Mouse (Mus musculus): ENCODE measurements around the gene Hist2h3c2. TPM values are rescaled to one million over a fixed set of nuclear protein-coding genes. Genes with fewer than 3 reads are reported as not detected.
"Not testable (repeated sequence)": the region's sequence is repeated elsewhere in the genome, so short reads cannot be mapped to it uniquely, and the experiment has no call there.

Gene Hist2h3c2
- polyA plus RNA-seq, 1 experiment from 2014 or later = 9.1 TPM

DNA sequence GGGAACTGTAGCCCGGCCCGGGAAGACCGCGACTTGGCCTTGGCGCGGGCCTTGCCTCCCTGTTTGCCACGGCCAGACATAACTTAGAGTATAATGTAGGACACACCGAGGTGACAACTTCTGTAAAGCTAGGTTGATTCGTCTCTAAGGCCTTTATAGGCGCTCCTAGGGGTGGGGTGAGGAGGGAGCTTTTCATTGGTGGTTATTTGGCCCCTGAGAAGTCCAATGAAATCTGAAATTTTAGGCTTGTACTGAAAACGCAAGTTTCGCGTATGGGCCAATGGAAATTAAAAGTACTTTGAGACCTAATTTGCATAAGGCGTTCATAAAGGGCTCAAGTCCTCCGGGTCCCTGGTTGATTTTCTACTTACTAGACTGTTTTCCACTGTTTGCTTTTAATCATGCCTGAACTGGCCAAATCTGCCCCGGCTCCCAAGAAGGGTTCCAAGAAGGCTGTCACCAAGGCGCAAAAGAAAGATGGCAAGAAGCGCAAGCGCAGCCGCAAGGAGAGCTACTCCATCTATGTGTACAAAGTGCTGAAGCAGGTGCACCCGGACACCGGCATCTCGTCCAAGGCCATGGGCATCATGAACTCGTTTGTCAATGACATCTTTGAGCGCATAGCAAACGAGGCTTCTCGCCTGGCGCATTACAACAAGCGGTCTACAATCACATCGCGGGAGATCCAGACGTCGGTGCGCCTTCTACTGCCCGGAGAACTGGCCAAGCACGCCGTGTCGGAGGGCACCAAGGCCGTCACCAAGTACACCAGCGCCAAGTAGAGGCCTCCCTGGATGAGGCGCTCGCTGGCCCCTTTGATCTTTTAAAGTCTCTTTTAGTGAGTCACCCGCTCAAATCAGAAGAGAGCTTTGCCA lies 17.9 kb downstream of the Hist2h3c2 start, which contains the start of the genes Hist2h2ac and Hist2h2be:
Gene Hist2h2ac (minus strand): TSS at position 116 of the 875 bp plus-strand sequence.
Gene Hist2h2be (plus strand): TSS at position 355 of the 875 bp plus-strand sequence.
- Histone ChIP-seq H3K36me3 (ENCODE audit: control insufficient read depth, insufficient read depth, low read length) (no peaks in the 10 kb centered on the region), H3K4me2 (ENCODE audit: low read length) (peak within 1 kb of the TSS; percentile 63), H3K27ac (ENCODE audit: low read depth, low read length) (peak within 1 kb of the TSS; percentile 97), H3K4me3 (ENCODE audit: low read depth, low read length) (peak within 1 kb of the TSS; percentile 59), H3K9me3 (replicated peaks; ENCODE audit: control insufficient read depth, low read length) (no peaks in the 10 kb centered on the region), H3K27me3 (replicated peaks; ENCODE audit: control insufficient read depth, insufficient read depth, low read length) (no peaks in the 10 kb centered on the region), H3K9ac (ENCODE audit: low read length) (peak within 1 kb of the TSS; percentile 83), H3K4me1 (ENCODE audit: control insufficient read depth, insufficient read depth, low read length) (peaks cover 26% of the 10 kb centered on the region)
- peak; percentile 81 for ATAC-seq
- 0% methylated on average over 43 of the region's 43 CpGs for WGBS
- peak; percentile 96 for DNase-seq (ENCODE audit: low spot score)

DNA sequence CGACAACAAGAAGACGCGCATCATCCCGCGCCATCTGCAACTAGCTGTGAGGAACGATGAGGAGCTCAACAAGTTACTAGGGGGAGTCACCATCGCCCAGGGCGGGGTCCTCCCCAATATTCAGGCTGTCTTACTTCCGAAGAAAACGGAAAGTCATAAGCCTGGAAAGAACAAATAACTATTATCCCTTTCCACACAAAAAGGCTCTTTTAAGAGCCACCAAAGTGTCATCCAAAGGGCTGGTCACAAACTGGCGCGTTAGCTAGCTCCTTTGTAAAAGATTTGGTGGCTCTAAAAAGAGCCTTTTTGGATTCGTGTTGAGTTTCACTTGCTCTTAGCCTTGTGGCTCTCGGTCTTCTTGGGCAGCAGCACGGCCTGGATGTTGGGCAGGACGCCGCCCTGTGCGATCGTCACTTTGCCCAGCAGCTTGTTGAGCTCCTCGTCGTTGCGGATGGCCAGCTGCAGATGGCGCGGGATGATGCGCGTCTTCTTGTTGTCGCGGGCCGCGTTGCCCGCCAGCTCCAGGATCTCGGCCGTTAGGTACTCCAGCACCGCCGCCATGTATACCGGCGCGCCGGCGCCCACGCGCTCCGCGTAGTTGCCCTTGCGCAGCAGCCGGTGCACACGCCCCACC lies 18.7 kb downstream of the Hist2h3c2 start:
- not testable (repeated sequence) for H3K27me3 ChIP-seq (replicated peaks; ENCODE audit: control insufficient read depth, insufficient read depth, low read length); DNase-seq (ENCODE audit: low spot score); H3K36me3 ChIP-seq (ENCODE audit: control insufficient read depth, insufficient read depth, low read length); ATAC-seq; H3K9me3 ChIP-seq (replicated peaks; ENCODE audit: control insufficient read depth, low read length)
- peak overlapping the region; percentile 83 for H3K9ac ChIP-seq (ENCODE audit: low read length)
- H3K4me3 ChIP-seq (ENCODE audit: low read depth, low read length) = peak overlapping the region; percentile 59
- peak overlapping the region; percentile 97 for H3K27ac ChIP-seq (ENCODE audit: low read depth, low read length)
- under 1% methylated on average over 26 of the region's 47 CpGs for WGBS
- H3K4me1 ChIP-seq (ENCODE audit: control insufficient read depth, insufficient read depth, low read length) = peaks cover 23% of the 10 kb centered on the region
- peak overlapping the region; percentile 63 for H3K4me2 ChIP-seq (ENCODE audit: low read length)

DNA sequence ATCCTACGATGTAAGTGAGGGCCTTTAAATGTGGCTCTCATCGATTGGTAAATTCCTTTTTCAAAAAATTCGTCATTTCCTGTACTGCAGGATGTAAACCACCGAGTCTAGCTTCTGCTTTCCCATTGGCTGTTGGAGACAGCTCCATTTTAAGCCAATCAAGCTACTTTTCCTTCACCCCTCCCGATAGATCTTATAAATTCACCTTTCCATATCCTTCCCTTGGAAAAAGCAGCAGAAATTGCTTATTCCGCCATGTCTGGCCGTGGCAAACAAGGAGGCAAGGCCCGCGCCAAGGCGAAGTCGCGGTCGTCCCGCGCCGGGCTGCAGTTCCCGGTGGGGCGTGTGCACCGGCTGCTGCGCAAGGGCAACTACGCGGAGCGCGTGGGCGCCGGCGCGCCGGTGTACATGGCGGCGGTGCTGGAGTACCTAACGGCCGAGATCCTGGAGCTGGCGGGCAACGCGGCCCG lies 19.2 kb downstream of the Hist2h3c2 start, which contains the start of the genes Bola1 and Hist2h2ab:
Gene Bola1 (minus strand): TSS at position 49 of the 470 bp plus-strand sequence.
Gene Hist2h2ab (plus strand): TSS at position 205 of the 470 bp plus-strand sequence.
- no peaks in the 10 kb centered on the region for H3K27me3 ChIP-seq (replicated peaks; ENCODE audit: control insufficient read depth, insufficient read depth, low read length)
- H3K4me1 ChIP-seq (ENCODE audit: control insufficient read depth, insufficient read depth, low read length) = peaks cover 21% of the 10 kb centered on the region
- peak within 1 kb of the TSS; percentile 83 for H3K9ac ChIP-seq (ENCODE audit: low read length)
- DNase-seq (ENCODE audit: low spot score) (peak; percentile 97), ATAC-seq (peak; percentile 91)
- peak within 1 kb of the TSS; percentile 63 for H3K4me2 ChIP-seq (ENCODE audit: low read length)
- whole genome bisulfite sequencing = under 1% methylated on average over 37 of the region's 37 CpGs
- H3K9me3 ChIP-seq (replicated peaks; ENCODE audit: control insufficient read depth, low read length) = no peaks in the 10 kb centered on the region
- H3K36me3 ChIP-seq (ENCODE audit: control insufficient read depth, insufficient read depth, low read length) = no peaks in the 10 kb centered on the region
- H3K4me3 ChIP-seq (ENCODE audit: low read depth, low read length) = peak within 1 kb of the TSS; percentile 59
- H3K27ac ChIP-seq (ENCODE audit: low read depth, low read length) = peak within 1 kb of the TSS; percentile 97

DNA sequence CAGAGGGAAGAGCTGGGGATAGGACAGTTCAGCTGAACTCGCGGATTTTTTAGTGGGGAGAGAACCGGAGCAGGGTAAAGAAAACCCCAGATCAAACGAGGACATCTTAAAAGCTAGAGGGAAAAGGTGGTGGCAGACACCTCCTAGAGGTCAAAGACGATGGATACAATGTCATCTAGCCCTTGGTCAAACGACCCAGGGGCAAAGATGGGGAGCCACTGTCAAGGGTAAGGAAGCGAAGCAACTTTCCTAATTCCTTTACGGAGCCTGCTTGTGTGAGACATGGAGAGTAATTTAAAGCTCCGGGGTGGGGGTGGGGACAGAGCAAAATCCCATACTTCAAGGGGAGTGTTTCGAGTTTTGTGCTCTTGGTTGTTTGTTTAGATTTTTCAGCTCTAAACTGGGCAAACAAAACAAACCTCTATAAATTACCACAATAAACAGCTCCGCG lies 19.7 kb downstream of the Hist2h3c2 start:
- H3K4me2 ChIP-seq (ENCODE audit: low read length) = peak overlapping the region; percentile 63
- under 1% methylated on average over 12 of the region's 12 CpGs for WGBS
- peak overlapping the region; percentile 97 for H3K27ac ChIP-seq (ENCODE audit: low read depth, low read length)
- H3K9me3 ChIP-seq (replicated peaks; ENCODE audit: control insufficient read depth, low read length) = no peaks in the 10 kb centered on the region
- peaks cover 21% of the 10 kb centered on the region for H3K4me1 ChIP-seq (ENCODE audit: control insufficient read depth, insufficient read depth, low read length)
- H3K9ac ChIP-seq (ENCODE audit: low read length) = peak overlapping the region; percentile 83
- H3K36me3 ChIP-seq (ENCODE audit: control insufficient read depth, insufficient read depth, low read length) = no peaks in the 10 kb centered on the region
- peak; percentile 30 for ATAC-seq
- peak overlapping the region; percentile 59 for H3K4me3 ChIP-seq (ENCODE audit: low read depth, low read length)
- H3K27me3 ChIP-seq (replicated peaks; ENCODE audit: control insufficient read depth, insufficient read depth, low read length) = no peaks in the 10 kb centered on the region
- DNase-seq (ENCODE audit: low spot score) = no peak

DNA sequence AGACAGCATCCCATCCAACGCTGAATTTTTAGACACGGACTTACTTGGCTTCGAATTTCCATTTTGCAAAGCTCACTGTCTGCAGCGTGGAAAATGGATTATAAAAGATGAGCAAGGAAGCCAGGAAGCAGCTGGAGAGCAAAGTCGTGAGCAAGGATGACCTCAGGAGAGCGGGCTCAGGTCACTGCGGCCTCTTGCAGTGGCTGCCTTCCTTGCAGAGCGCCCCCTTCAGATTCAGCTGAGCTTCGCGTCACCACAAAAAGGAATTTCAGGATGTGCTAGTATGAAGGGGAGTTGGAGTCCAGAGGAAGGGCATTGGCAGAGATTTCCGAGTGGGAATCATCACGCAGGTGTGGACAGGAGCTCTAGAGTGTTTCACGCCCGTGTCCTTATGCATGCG lies 29.7 kb downstream of the Hist2h3c2 start:
- Histone ChIP-seq H3K27me3 (replicated peaks; ENCODE audit: control insufficient read depth, insufficient read depth, low read length) (no peaks in the 10 kb centered on the region; the same call in 1 of the 2 replicates), H3K9ac (ENCODE audit: low read length) (no peak overlapping the region), H3K36me3 (ENCODE audit: control insufficient read depth, insufficient read depth, low read length) (no peaks in the 10 kb centered on the region), H3K4me3 (ENCODE audit: low read depth, low read length) (no peak overlapping the region), H3K9me3 (replicated peaks; ENCODE audit: control insufficient read depth, low read length) (no peaks in the 10 kb centered on the region), H3K27ac (ENCODE audit: low read depth, low read length) (no peak overlapping the region), H3K4me1 (ENCODE audit: control insufficient read depth, insufficient read depth, low read length) (no peaks in the 10 kb centered on the region), H3K4me2 (ENCODE audit: low read length) (no peak overlapping the region)
- ATAC-seq = no peak
- no peak for DNase-seq (ENCODE audit: low spot score)
- 27% methylated on average over 15 of the region's 15 CpGs for WGBS

DNA sequence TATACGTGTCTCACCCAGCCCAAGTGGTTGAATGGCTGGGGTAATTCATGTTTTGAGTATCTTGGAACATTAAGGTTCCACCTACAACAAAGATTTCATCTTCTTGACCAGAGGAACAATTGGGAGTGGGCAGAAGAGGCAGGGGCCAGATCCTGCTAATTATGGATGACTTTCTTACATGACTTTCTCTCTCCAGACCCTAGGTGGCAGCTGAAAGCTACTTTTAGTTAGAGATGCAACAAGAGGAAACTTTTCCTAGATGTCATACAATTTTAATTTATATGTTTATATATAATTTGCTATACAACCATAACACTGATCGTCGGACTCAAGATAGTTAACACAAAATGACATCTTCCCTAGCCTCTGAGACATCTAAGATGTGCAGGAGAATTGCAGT lies 31.1 kb downstream of the Hist2h3c2 start:
- Histone ChIP-seq H3K27ac (ENCODE audit: low read depth, low read length) (no peak overlapping the region), H3K4me3 (ENCODE audit: low read depth, low read length) (no peak overlapping the region), H3K4me2 (ENCODE audit: low read length) (no peak overlapping the region), H3K27me3 (replicated peaks; ENCODE audit: control insufficient read depth, insufficient read depth, low read length) (no peaks in the 10 kb centered on the region; the same call in 1 of the 2 replicates), H3K9me3 (replicated peaks; ENCODE audit: control insufficient read depth, low read length) (no peaks in the 10 kb centered on the region), H3K36me3 (ENCODE audit: control insufficient read depth, insufficient read depth, low read length) (no peaks in the 10 kb centered on the region), H3K4me1 (ENCODE audit: control insufficient read depth, insufficient read depth, low read length) (no peaks in the 10 kb centered on the region), H3K9ac (ENCODE audit: low read length) (no peak overlapping the region)
- DNase-seq (ENCODE audit: low spot score) (no peak), ATAC-seq (no peak)
- WGBS = 87% methylated on average over 3 of the region's 3 CpGs

DNA sequence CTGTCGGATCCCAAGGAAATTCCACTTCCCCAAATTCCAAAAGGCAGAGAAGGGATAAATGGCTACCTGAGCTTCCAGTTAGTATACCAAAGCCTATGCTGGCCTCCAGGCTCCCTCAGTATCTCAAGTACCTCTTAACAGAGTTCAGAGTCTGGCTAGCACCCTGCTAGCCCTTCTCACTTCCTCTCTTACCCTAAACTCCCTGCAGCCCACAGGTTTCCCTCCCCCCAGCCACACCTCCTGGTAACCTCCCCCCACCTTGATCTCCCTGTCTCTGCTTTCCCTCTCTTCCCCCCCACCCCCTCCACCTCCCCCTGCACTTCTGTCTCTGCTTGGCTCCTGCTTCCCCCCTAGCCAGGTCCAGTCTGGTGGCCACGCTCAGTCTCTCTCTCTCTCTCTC lies 39.2 kb downstream of the Hist2h3c2 start:
- Histone ChIP-seq H3K9me3 (replicated peaks; ENCODE audit: control insufficient read depth, low read length) (no peaks in the 10 kb centered on the region), H3K4me3 (ENCODE audit: low read depth, low read length) (no peak overlapping the region), H3K4me1 (ENCODE audit: control insufficient read depth, insufficient read depth, low read length) (peaks cover 7% of the 10 kb centered on the region; the same call in 1 of the 2 replicates), H3K4me2 (ENCODE audit: low read length) (no peak overlapping the region), H3K36me3 (ENCODE audit: control insufficient read depth, insufficient read depth, low read length) (no peaks in the 10 kb centered on the region), H3K27ac (ENCODE audit: low read depth, low read length) (no peak overlapping the region), H3K9ac (ENCODE audit: low read length) (no peak overlapping the region), H3K27me3 (replicated peaks; ENCODE audit: control insufficient read depth, insufficient read depth, low read length) (no peaks in the 10 kb centered on the region)
- ATAC-seq = no peak
- WGBS = 71% methylated on average over 2 of the region's 2 CpGs
- no peak for DNase-seq (ENCODE audit: low spot score)

DNA sequence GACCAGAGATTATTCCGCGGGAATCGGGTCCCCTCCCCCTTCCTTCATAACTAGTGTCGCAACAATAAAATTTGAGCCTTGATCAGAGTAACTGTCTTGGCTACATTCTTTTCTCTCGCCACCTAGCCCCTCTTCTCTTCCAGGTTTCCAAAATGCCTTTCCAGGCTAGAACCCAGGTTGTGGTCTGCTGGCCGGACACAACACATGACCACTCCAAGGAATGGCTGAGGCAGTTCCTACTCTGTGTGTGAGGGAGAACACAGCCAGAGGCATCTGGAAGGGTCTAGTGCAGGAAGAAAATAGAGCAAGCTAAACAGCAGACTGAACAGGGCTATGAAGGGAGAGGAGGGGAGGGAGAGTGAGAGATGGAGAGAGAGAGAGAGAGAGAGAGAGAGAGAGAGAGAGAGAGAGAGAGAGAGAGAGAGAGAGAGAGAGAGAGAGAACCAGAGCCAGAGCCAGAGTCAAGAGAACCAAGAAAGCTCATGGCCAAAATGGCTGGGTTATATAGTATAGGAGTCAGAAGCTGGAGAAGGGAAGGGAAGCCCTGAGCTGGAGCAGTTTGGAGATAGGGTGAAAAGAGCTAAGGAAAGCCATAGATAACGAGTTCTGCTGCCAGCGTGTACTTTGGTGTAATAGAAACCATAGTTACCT lies 40.2 kb downstream of the Hist2h3c2 start:
- WGBS = 22% methylated on average over 6 of the region's 8 CpGs
- not testable (repeated sequence) for H3K27ac ChIP-seq (ENCODE audit: low read depth, low read length); H3K9me3 ChIP-seq (replicated peaks; ENCODE audit: control insufficient read depth, low read length); H3K9ac ChIP-seq (ENCODE audit: low read length); ATAC-seq; DNase-seq (ENCODE audit: low spot score); H3K27me3 ChIP-seq (replicated peaks; ENCODE audit: control insufficient read depth, insufficient read depth, low read length); H3K36me3 ChIP-seq (ENCODE audit: control insufficient read depth, insufficient read depth, low read length); H3K4me1 ChIP-seq (ENCODE audit: control insufficient read depth, insufficient read depth, low read length); H3K4me3 ChIP-seq (ENCODE audit: low read depth, low read length)
- peak overlapping the region; percentile 98; the same call in 1 of the 2 replicates for H3K4me2 ChIP-seq (ENCODE audit: low read length)

Measured in forebrain, embryonic 14.5 days (tissue).